Mouse (Mus musculus): ENCODE results near the gene Glis1.

DNA sequence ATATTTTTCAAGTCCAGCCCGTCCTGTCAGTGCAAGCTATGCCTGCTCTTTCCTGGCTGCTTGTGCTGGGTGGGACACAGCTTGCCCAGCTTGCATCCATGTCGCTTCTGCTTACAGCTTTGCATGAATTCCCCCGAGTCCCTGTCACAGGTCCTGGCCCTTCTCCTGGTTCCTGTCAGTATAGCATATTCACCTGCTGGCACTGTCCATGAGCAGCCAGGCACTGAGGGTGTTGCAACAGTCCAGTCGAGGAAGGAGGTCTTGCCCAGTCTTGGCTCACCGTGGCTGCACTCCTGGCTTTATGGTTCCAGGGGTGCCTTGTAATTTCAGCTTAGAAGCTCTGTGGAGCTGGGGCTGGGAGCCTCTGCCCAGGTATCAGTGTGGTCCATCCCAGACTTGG is 44.6 kb downstream of the Glis1 start:
- TF ChIP-seq CTCF (IDR thresholded peaks at IDR 0.05; ENCODE audit: control insufficient read depth, insufficient read depth, insufficient read length) (no peak), USF1 (IDR thresholded peaks at IDR 0.05; ENCODE audit: low read depth) (no peak), MYOG (IDR thresholded peaks at IDR 0.05; ENCODE audit: control insufficient read depth, extremely low read depth, insufficient read length) (no peak)
